Mouse (Mus musculus) neural tube, embryonic 15.5 days (tissue): ENCODE measurements around the gene Klhl23. TPM values are rescaled to one million over a fixed set of nuclear protein-coding genes. Genes with fewer than 3 reads are reported as not detected.

Experiments used
- ATAC-seq: fragments of 200-750 bp; cut with Nextera tagmentation; 2 replicates; pipeline ENCODE4 v1.8.0; 2017; ENCODE audit warnings: mild to moderate bottlenecking, moderate TSS enrichment, moderate library complexity; ENCODE audit not compliant: low FRiP score
- H3K27ac ChIP-seq: fragments of 300-500 bp; sonication (generic); replicated peaks from 2 replicates; pipeline ENCODE4 v1.5.1; 2015; ENCODE audit warnings: mild to moderate bottlenecking, inconsistent platforms
- H3K27me3 ChIP-seq: fragments of 300-500 bp; sonication (generic); replicated peaks from 2 replicates; pipeline ENCODE4 v1.6.1; 2015; ENCODE audit warnings: inconsistent platforms
- H3K36me3 ChIP-seq: fragments of 300-500 bp; sonication (generic); 2 replicates; pipeline ENCODE4 v1.6.1; 2015; ENCODE audit warnings: inconsistent platforms
- H3K4me1 ChIP-seq: fragments of 300-500 bp; sonication (generic); 2 replicates; pipeline ENCODE4 v1.6.1; 2015; ENCODE audit warnings: inconsistent platforms
- H3K4me2 ChIP-seq: fragments of 300-500 bp; sonication (generic); 2 replicates; pipeline ENCODE4 v1.6.1; 2015; ENCODE audit warnings: inconsistent platforms, mild to moderate bottlenecking, moderate library complexity
- H3K4me3 ChIP-seq: fragments of 300-500 bp; sonication (generic); replicated peaks from 2 replicates; pipeline ENCODE4 v1.5.1; 2015; ENCODE audit warnings: mild to moderate bottlenecking, inconsistent platforms
- H3K9ac ChIP-seq: fragments of 300-500 bp; sonication (generic); replicated peaks from 2 replicates; pipeline ENCODE4 v1.6.1; 2015; ENCODE audit warnings: mild to moderate bottlenecking, inconsistent platforms
- H3K9me3 ChIP-seq: fragments of 300-500 bp; sonication (generic); replicated peaks from 2 replicates; pipeline ENCODE4 v1.6.1; 2016; ENCODE audit warnings: inconsistent platforms
- WGBS: fragments of 180-500 bp; shearing (Covaris S2); methylation state at CpG from one replicate; pipeline ENCODE4 v1.1.7; 2015; ENCODE audit warnings: mixed read lengths; 5-methylcytosine and 5-hydroxymethylcytosine counted together
- polyA plus RNA-seq: library from polyadenylated mRNA; unstranded; fragments of >200 nt; fragmentation: Nextera tagmentation; extraction: Ambion mirVana; gene quantifications from 2 replicates; pipeline ENCODE4 v1.2.1, GENCODE M21; 2015

The Klhl23 gene
- polyA plus RNA-seq, 1 experiment from 2014 or later: 96.9 TPM

GRCm38 (mm10) chr2:69837244-69837967 lies 15.7 kb downstream of the Klhl23 start:
- H3K9ac ChIP-seq: no peak overlapping the region
- H3K36me3 ChIP-seq: peaks cover 39% of the 10 kb centered on the region
- ATAC-seq: no peak
- H3K4me3 ChIP-seq: no peak overlapping the region
- no peak overlapping the region for H3K27ac ChIP-seq
- no peaks in the 10 kb centered on the region for H3K27me3 ChIP-seq
- no peak overlapping the region for H3K4me2 ChIP-seq
- no peaks in the 10 kb centered on the region for H3K4me1 ChIP-seq
- WGBS: 71% methylated on average over 7 of the region's 7 CpGs
- no peaks in the 10 kb centered on the region for H3K9me3 ChIP-seq

- no peak for ATAC-seq
- WGBS: 51% methylated on average over 3 of the region's 3 CpGs
Observed at GRCm38 (mm10) chr2:69837996-69838395, 16.3 kb downstream of the Klhl23 start.

GRCm38 (mm10) chr2:69838707-69839106 lies 17.0 kb downstream of the Klhl23 start:
- H3K9me3 ChIP-seq: no peaks in the 10 kb centered on the region
- H3K4me1 ChIP-seq: no peaks in the 10 kb centered on the region
- no peak overlapping the region for H3K9ac ChIP-seq
- no peak overlapping the region for H3K27ac ChIP-seq
- no peaks in the 10 kb centered on the region for H3K27me3 ChIP-seq
- no peak overlapping the region for H3K4me3 ChIP-seq
- peaks cover 26% of the 10 kb centered on the region for H3K36me3 ChIP-seq
- no peak overlapping the region for H3K4me2 ChIP-seq
- ATAC-seq: no peak

More at GRCm38 (mm10) chr2:69837996-69838395, 16.3 kb downstream of the Klhl23 start:
- Histone ChIP-seq H3K27ac (no peak overlapping the region), H3K36me3 (peaks cover 33% of the 10 kb centered on the region), H3K9me3 (no peaks in the 10 kb centered on the region), H3K4me3 (no peak overlapping the region), H3K27me3 (no peaks in the 10 kb centered on the region), H3K9ac (no peak overlapping the region), H3K4me1 (no peaks in the 10 kb centered on the region), H3K4me2 (no peak overlapping the region)

GRCm38 (mm10) chr2:69840261-69840660 lies 18.5 kb downstream of the Klhl23 start:
- no peak for ATAC-seq
- H3K9me3 ChIP-seq: no peaks in the 10 kb centered on the region
- H3K27ac ChIP-seq: 0 out of 2 replicates have a peak overlapping the region, but pooled peaks have one; percentile 5
- H3K4me1 ChIP-seq: no peaks in the 10 kb centered on the region
- H3K36me3 ChIP-seq: peaks cover 14% of the 10 kb centered on the region
- H3K4me2 ChIP-seq: no peak overlapping the region
- no peak overlapping the region for H3K9ac ChIP-seq
- WGBS: 24% methylated on average over 6 of the region's 6 CpGs
- H3K4me3 ChIP-seq: no peak overlapping the region
- H3K27me3 ChIP-seq: no peaks in the 10 kb centered on the region

GRCm38 (mm10) chr2:69849215-69849614 lies 27.5 kb downstream of the Klhl23 start:
- Histone ChIP-seq H3K27ac (no peak overlapping the region), H3K36me3 (no peaks in the 10 kb centered on the region), H3K27me3 (no peaks in the 10 kb centered on the region), H3K9ac (no peak overlapping the region), H3K4me2 (no peak overlapping the region), H3K4me1 (no peaks in the 10 kb centered on the region), H3K9me3 (no peaks in the 10 kb centered on the region), H3K4me3 (no peak overlapping the region)
- WGBS: 75% methylated on average over 6 of the region's 6 CpGs
- ATAC-seq: no peak

- Histone ChIP-seq H3K36me3 (no peaks in the 10 kb centered on the region), H3K27me3 (no peaks in the 10 kb centered on the region), H3K27ac (no peak overlapping the region), H3K9me3 (no peaks in the 10 kb centered on the region), H3K9ac (no peak overlapping the region), H3K4me1 (no peaks in the 10 kb centered on the region), H3K4me2 (no peak overlapping the region), H3K4me3 (no peak overlapping the region)
- ATAC-seq: no peak
- WGBS: 38% methylated on average over 2 of the region's 2 CpGs
Observed at GRCm38 (mm10) chr2:69851427-69852058, 29.8 kb downstream of the Klhl23 start.

GRCm38 (mm10) chr2:69856392-69856791 lies 34.6 kb downstream of the Klhl23 start:
- H3K4me2 ChIP-seq: no peak overlapping the region
- no peaks in the 10 kb centered on the region for H3K27me3 ChIP-seq
- no peaks in the 10 kb centered on the region for H3K36me3 ChIP-seq
- H3K4me3 ChIP-seq: no peak overlapping the region
- peaks cover 5% of the 10 kb centered on the region for H3K4me1 ChIP-seq
- no peak for ATAC-seq
- no peak overlapping the region for H3K9ac ChIP-seq
- no peaks in the 10 kb centered on the region for H3K9me3 ChIP-seq
- H3K27ac ChIP-seq: no peak overlapping the region
- WGBS: 70% methylated on average over 8 of the region's 8 CpGs

- H3K36me3 ChIP-seq: no peaks in the 10 kb centered on the region
- no peak overlapping the region for H3K4me2 ChIP-seq
- 89% methylated on average over 1 of the region's 1 CpGs for WGBS
- peaks cover 13% of the 10 kb centered on the region for H3K4me1 ChIP-seq
- no peak overlapping the region for H3K27ac ChIP-seq
- H3K9ac ChIP-seq: no peak overlapping the region
- no peaks in the 10 kb centered on the region for H3K9me3 ChIP-seq
- ATAC-seq: no peak
- H3K27me3 ChIP-seq: no peaks in the 10 kb centered on the region
- H3K4me3 ChIP-seq: no peak overlapping the region
Observed at GRCm38 (mm10) chr2:69857882-69858281, 36.1 kb downstream of the Klhl23 start.

- Histone ChIP-seq H3K27me3 (no peaks in the 10 kb centered on the region), H3K9me3 (no peaks in the 10 kb centered on the region), H3K4me2 (peak overlapping the region; percentile 65), H3K4me1 (peaks cover 31% of the 10 kb centered on the region), H3K36me3 (no peaks in the 10 kb centered on the region), H3K9ac (peak overlapping the region; percentile 99), H3K27ac (peak overlapping the region; percentile 91), H3K4me3 (peak overlapping the region; percentile 99)
- ATAC-seq: peak; percentile 71
- 10% methylated on average over 12 of the region's 13 CpGs for WGBS
Observed at GRCm38 (mm10) chr2:69860972-69861452, 39.3 kb downstream of the Klhl23 start.

- Histone ChIP-seq H3K27me3 (no peaks in the 10 kb centered on the region), H3K36me3 (no peaks in the 10 kb centered on the region; the same call in 1 of the 2 replicates), H3K9me3 (no peaks in the 10 kb centered on the region), H3K4me3 (peak within 1 kb of the TSS; percentile 99), H3K4me1 (peaks cover 31% of the 10 kb centered on the region), H3K9ac (peak within 1 kb of the TSS; percentile 99), H3K4me2 (peak within 1 kb of the TSS; percentile 78), H3K27ac (peak within 1 kb of the TSS; percentile 91)
- peak; percentile 98 for ATAC-seq
- under 1% methylated on average over 59 of the region's 66 CpGs for WGBS
Observed at GRCm38 (mm10) chr2:69861485-69862091, 39.8 kb downstream of the Klhl23 start, which contains the start of gene Ssb. Gene Ssb, plus strand, starts transcription at chr2:69861562.

GRCm38 (mm10) chr2:69862117-69862657 lies 40.4 kb downstream of the Klhl23 start:
- peaks cover 31% of the 10 kb centered on the region for H3K4me1 ChIP-seq
- H3K4me3 ChIP-seq: peak overlapping the region; percentile 99
- 4% methylated on average over 13 of the region's 13 CpGs for WGBS
- H3K27ac ChIP-seq: peak overlapping the region; percentile 91
- peak overlapping the region; percentile 78 for H3K4me2 ChIP-seq
- ATAC-seq: no peak
- no peaks in the 10 kb centered on the region for H3K27me3 ChIP-seq
- peaks cover 3% of the 10 kb centered on the region for H3K36me3 ChIP-seq
- H3K9ac ChIP-seq: peak overlapping the region; percentile 99
- H3K9me3 ChIP-seq: no peaks in the 10 kb centered on the region
